Mouse (Mus musculus) forebrain, embryonic 12.5 days (tissue): ENCODE data around the gene Pwwp2a. TPM values are rescaled to one million over a fixed set of nuclear protein-coding genes. Genes with fewer than 3 reads are reported as not detected.

ENCODE experiments used
- ATAC-seq: fragments of 200-750 bp; cut with Nextera tagmentation; 2 replicates; pipeline ENCODE4 v1.8.0; 2017; ENCODE audit warnings: moderate TSS enrichment; ENCODE audit not compliant: low FRiP score
- H3K27ac ChIP-seq: fragments of 300-500 bp; sonication (generic); 2 replicates; pipeline ENCODE4 v1.5.1; 2016; ENCODE audit warnings: mild to moderate bottlenecking
- H3K27me3 ChIP-seq: fragments of 300-500 bp; sonication (generic); 2 replicates; pipeline ENCODE4 v1.6.1; 2016; ENCODE audit warnings: mild to moderate bottlenecking
- H3K36me3 ChIP-seq: fragments of 300-500 bp; sonication (generic); replicated peaks from 2 replicates; pipeline ENCODE4 v1.6.1; 2016; ENCODE audit warnings: mild to moderate bottlenecking
- H3K4me1 ChIP-seq: fragments of 300-500 bp; sonication (generic); 2 replicates; pipeline ENCODE4 v1.6.1; 2016
- H3K4me2 ChIP-seq: fragments of 300-500 bp; sonication (generic); 2 replicates; pipeline ENCODE4 v1.6.1; 2016; ENCODE audit warnings: mild to moderate bottlenecking, moderate library complexity
- H3K4me3 ChIP-seq: fragments of 300-500 bp; sonication (generic); replicated peaks from 2 replicates; pipeline ENCODE4 v1.5.1; 2016; ENCODE audit warnings: mild to moderate bottlenecking
- H3K9ac ChIP-seq: fragments of 300-500 bp; sonication (generic); 2 replicates; pipeline ENCODE4 v1.6.1; 2016; ENCODE audit warnings: mild to moderate bottlenecking
- H3K9me3 ChIP-seq: fragments of 300-500 bp; sonication (generic); 2 replicates; pipeline ENCODE4 v1.6.1; 2016
- WGBS: fragments of 180-500 bp; shearing (Covaris S2); methylation state at CpG from one replicate; pipeline ENCODE4 v1.1.7; 2016; 5-methylcytosine and 5-hydroxymethylcytosine counted together
- polyA plus RNA-seq: library from polyadenylated mRNA; unstranded; fragments of >200 nt; fragmentation: Nextera tagmentation; extraction: Ambion mirVana; gene quantifications from 2 replicates; pipeline ENCODE4 v1.2.1, GENCODE M21; 2016

The Pwwp2a gene
- polyA plus RNA-seq, result 44.9 and 48.4 TPM in 2 replicates

GRCm38 (mm10) chr11:43681472-43682414 is at the start of gene Pwwp2a:
TSS of gene Pwwp2a (plus strand) at chr11:43681998.
- ATAC-seq, result peak; percentile 99

GRCm38 (mm10) chr11:43632566-43632965 is 49.2 kb upstream of the Pwwp2a start:
- WGBS, result 59% methylated on average over 4 of the region's 4 CpGs
- Histone ChIP-seq H3K4me3 (no peak overlapping the region), H3K36me3 (no peaks in the 10 kb centered on the region), H3K4me2 (no peak overlapping the region), H3K9ac (no peak overlapping the region), H3K27ac (no peak overlapping the region; the same call in 1 of the 2 replicates), H3K27me3 (peaks cover 3% of the 10 kb centered on the region; the same call in 1 of the 2 replicates), H3K9me3 (no peaks in the 10 kb centered on the region), H3K4me1 (peaks cover 9% of the 10 kb centered on the region)
- no peak for ATAC-seq

More at GRCm38 (mm10) chr11:43681472-43682414, at the start of gene Pwwp2a:
- H3K27ac ChIP-seq, result peak within 1 kb of the TSS; percentile 97
- H3K9me3 ChIP-seq, result no peaks in the 10 kb centered on the region
- H3K27me3 ChIP-seq, result no peaks in the 10 kb centered on the region
- peaks cover 23% of the 10 kb centered on the region for H3K4me1 ChIP-seq
- H3K9ac ChIP-seq, result peak within 1 kb of the TSS; percentile 97
- H3K36me3 ChIP-seq, result peaks cover 6% of the 10 kb centered on the region; the same call in 1 of the 2 replicates
- H3K4me2 ChIP-seq, result peak within 1 kb of the TSS; percentile 77
- peak within 1 kb of the TSS; percentile 94 for H3K4me3 ChIP-seq
- WGBS, result 1% methylated on average over 61 of the region's 87 CpGs

GRCm38 (mm10) chr11:43633165-43633564 is 48.6 kb upstream of the Pwwp2a start:
- no peak for ATAC-seq
- Histone ChIP-seq H3K36me3 (no peaks in the 10 kb centered on the region), H3K27ac (no peak overlapping the region), H3K4me2 (no peak overlapping the region), H3K9me3 (no peaks in the 10 kb centered on the region), H3K4me1 (peaks cover 9% of the 10 kb centered on the region), H3K9ac (no peak overlapping the region), H3K27me3 (peaks cover 3% of the 10 kb centered on the region; the same call in 1 of the 2 replicates), H3K4me3 (no peak overlapping the region)
- 81% methylated on average over 6 of the region's 6 CpGs for whole genome bisulfite sequencing

GRCm38 (mm10) chr11:43633658-43634401 is 48.0 kb upstream of the Pwwp2a start:
- Histone ChIP-seq H3K4me3 (no peak overlapping the region), H3K9ac (peak overlapping the region; percentile 40; the same call in 1 of the 2 replicates), H3K9me3 (no peaks in the 10 kb centered on the region), H3K27me3 (peaks cover 3% of the 10 kb centered on the region; the same call in 1 of the 2 replicates), H3K4me2 (peak overlapping the region; percentile 39), H3K36me3 (no peaks in the 10 kb centered on the region), H3K4me1 (peaks cover 9% of the 10 kb centered on the region), H3K27ac (no peak overlapping the region)
- ATAC-seq, result peak; percentile 65; the same call in 1 of the 2 replicates
- WGBS, result 29% methylated on average over 19 of the region's 19 CpGs

GRCm38 (mm10) chr11:43636761-43637160 is 45.0 kb upstream of the Pwwp2a start:
- no peak overlapping the region for H3K27ac ChIP-seq
- H3K4me1 ChIP-seq, result peaks cover 9% of the 10 kb centered on the region
- WGBS, result 82% methylated on average over 4 of the region's 4 CpGs
- no peaks in the 10 kb centered on the region for H3K36me3 ChIP-seq
- peaks cover 3% of the 10 kb centered on the region; the same call in 1 of the 2 replicates for H3K27me3 ChIP-seq
- 0 out of 2 replicates have a peak, but pooled peaks cover 4% of the 10 kb centered on the region for H3K9me3 ChIP-seq
- no peak overlapping the region for H3K9ac ChIP-seq
- no peak for ATAC-seq
- no peak overlapping the region for H3K4me2 ChIP-seq
- H3K4me3 ChIP-seq, result no peak overlapping the region

- Histone ChIP-seq H3K36me3 (no peaks in the 10 kb centered on the region), H3K27ac (no peak overlapping the region), H3K4me1 (peaks cover 14% of the 10 kb centered on the region), H3K4me3 (no peak overlapping the region), H3K4me2 (no peak overlapping the region), H3K27me3 (no peaks in the 10 kb centered on the region; the same call in 1 of the 2 replicates), H3K9ac (no peak overlapping the region), H3K9me3 (0 out of 2 replicates have a peak, but pooled peaks cover 4% of the 10 kb centered on the region)
- 91% methylated on average over 3 of the region's 3 CpGs for WGBS
- no peak for ATAC-seq
Measured at GRCm38 (mm10) chr11:43638486-43638885, 43.3 kb upstream of the Pwwp2a start.

GRCm38 (mm10) chr11:43643180-43643591 is 38.6 kb upstream of the Pwwp2a start:
- peak; percentile 82 for ATAC-seq
- Histone ChIP-seq H3K4me3 (no peak overlapping the region), H3K9ac (no peak overlapping the region), H3K9me3 (0 out of 2 replicates have a peak, but pooled peaks cover 4% of the 10 kb centered on the region), H3K27me3 (no peaks in the 10 kb centered on the region), H3K4me1 (peaks cover 15% of the 10 kb centered on the region), H3K4me2 (no peak overlapping the region), H3K36me3 (no peaks in the 10 kb centered on the region), H3K27ac (peak overlapping the region; percentile 67)
- WGBS, result 38% methylated on average over 2 of the region's 2 CpGs

- Histone ChIP-seq H3K27me3 (no peaks in the 10 kb centered on the region), H3K27ac (no peak overlapping the region), H3K36me3 (no peaks in the 10 kb centered on the region), H3K4me2 (no peak overlapping the region), H3K9ac (no peak overlapping the region), H3K9me3 (no peaks in the 10 kb centered on the region), H3K4me3 (no peak overlapping the region), H3K4me1 (peaks cover 15% of the 10 kb centered on the region)
- no peak for ATAC-seq
- 83% methylated on average over 3 of the region's 3 CpGs for WGBS
Measured at GRCm38 (mm10) chr11:43645286-43645685, 36.5 kb upstream of the Pwwp2a start.

GRCm38 (mm10) chr11:43653051-43653475 is 28.7 kb upstream of the Pwwp2a start:
- H3K27ac ChIP-seq, result no peak overlapping the region
- no peaks in the 10 kb centered on the region for H3K27me3 ChIP-seq
- no peak overlapping the region for H3K9ac ChIP-seq
- H3K4me3 ChIP-seq, result no peak overlapping the region
- no peaks in the 10 kb centered on the region for H3K36me3 ChIP-seq
- 12% methylated on average over 14 of the region's 14 CpGs for WGBS
- H3K4me1 ChIP-seq, result peaks cover 12% of the 10 kb centered on the region
- H3K4me2 ChIP-seq, result peak overlapping the region; percentile 6; the same call in 1 of the 2 replicates
- no peaks in the 10 kb centered on the region for H3K9me3 ChIP-seq
- peak; percentile 67 for ATAC-seq

GRCm38 (mm10) chr11:43656464-43656863 is 25.3 kb upstream of the Pwwp2a start:
- Histone ChIP-seq H3K4me3 (no peak overlapping the region), H3K27ac (no peak overlapping the region), H3K4me1 (peaks cover 12% of the 10 kb centered on the region), H3K27me3 (no peaks in the 10 kb centered on the region), H3K9ac (no peak overlapping the region), H3K36me3 (no peaks in the 10 kb centered on the region), H3K9me3 (no peaks in the 10 kb centered on the region), H3K4me2 (no peak overlapping the region)
- ATAC-seq, result no peak
- 75% methylated on average over 9 of the region's 10 CpGs for WGBS

GRCm38 (mm10) chr11:43658010-43658409 is 23.8 kb upstream of the Pwwp2a start:
- no peak overlapping the region for H3K27ac ChIP-seq
- H3K4me1 ChIP-seq, result peaks cover 9% of the 10 kb centered on the region
- no peaks in the 10 kb centered on the region for H3K9me3 ChIP-seq
- no peak overlapping the region for H3K4me3 ChIP-seq
- no peak overlapping the region for H3K4me2 ChIP-seq
- H3K27me3 ChIP-seq, result no peaks in the 10 kb centered on the region
- 100% methylated on average over 1 of the region's 1 CpGs for WGBS
- H3K36me3 ChIP-seq, result no peaks in the 10 kb centered on the region
- no peak for ATAC-seq
- no peak overlapping the region for H3K9ac ChIP-seq
